Comparison of ENCODE assay signal across 21 mouse cellular contexts in genomic region chr10:33375474-33376029, GRCm38 (mm10).
DNase-seq lines count a peak whose midpoint lies in the region; ATAC-seq lines count a peak whose summit lies in the region.
"Had no signal": no experiment of that assay in that cellular context is flagged by ENCODE, and none has a peak within 500 bp of the region (broad histone marks: within the 10 kb centered on the region; RNA-seq: fewer than 3 reads in every experiment).

No protein-coding gene starts in this region.

- no peak overlapping the region for H3K27ac ChIP-seq in midbrain, embryonic 13.5 days
- H3K27ac ChIP-seq: embryonic facial prominence, embryonic 10.5 days; forebrain, embryonic 13.5 days; gastrocnemius, adult 2 months; heart, embryonic 13.5 days; hindbrain, embryonic 15.5 days had no signal

- DNase-seq in 3T3-L1 (ENCODE audit: low read depth, low spot score) (peak; percentile 2), ES-CJ7 (ENCODE audit: low read depth, low spot score) (peak; percentile 98), R1 (ENCODE audit: low read depth, low spot score) (peak; percentile 100)
- peak; percentile 8 for DNase-seq in mesoderm, embryonic 11.5 days (ENCODE audit: low read depth, low spot score)
- no peak for DNase-seq in layer of hippocampus, postnatal 36 days
- DNase-seq: adrenal gland, adult 2 months; adrenal gland, postnatal 25 days; cerebellum, adult 11 months; cerebellum, adult 8-10 months; cerebellum, postnatal 14 days; forebrain, postnatal 0 days; gastrocnemius, adult 2 months; gastrocnemius, postnatal 36 days; heart, adult 11 months; heart, postnatal 36 days had no signal

- H3K9me3 ChIP-seq in midbrain, embryonic 13.5 days, result no peaks in the 10 kb centered on the region
- H3K9me3 ChIP-seq: embryonic facial prominence, embryonic 10.5 days; forebrain, embryonic 13.5 days; hindbrain, embryonic 15.5 days had no signal

- no peak overlapping the region for H3K4me2 ChIP-seq in midbrain, embryonic 13.5 days (replicated peaks)
- H3K4me2 ChIP-seq: forebrain, embryonic 13.5 days; heart, embryonic 13.5 days; hindbrain, embryonic 15.5 days had no signal

- H3K4me1 ChIP-seq in midbrain, embryonic 13.5 days (replicated peaks), result no peaks in the 10 kb centered on the region
- H3K4me1 ChIP-seq: embryonic facial prominence, embryonic 10.5 days; forebrain, embryonic 13.5 days; heart, embryonic 13.5 days; hindbrain, embryonic 15.5 days had no signal

- no peak for ATAC-seq in midbrain, embryonic 13.5 days
- ATAC-seq: forebrain, embryonic 13.5 days; forebrain, postnatal 0 days; intestine, embryonic 16.5 days had no signal

- H3K36me3 ChIP-seq in midbrain, embryonic 13.5 days, result no peaks in the 10 kb centered on the region
- H3K36me3 ChIP-seq: embryonic facial prominence, embryonic 10.5 days; heart, embryonic 13.5 days; hindbrain, embryonic 15.5 days had no signal

- H3K4me3 ChIP-seq in midbrain, embryonic 13.5 days (replicated peaks), result no peak overlapping the region
- H3K4me3 ChIP-seq: embryonic facial prominence, embryonic 10.5 days; forebrain, embryonic 13.5 days; gastrocnemius, adult 2 months; heart, embryonic 13.5 days; hindbrain, embryonic 15.5 days had no signal

- no peak overlapping the region for H3K9ac ChIP-seq in midbrain, embryonic 13.5 days (replicated peaks)
- H3K9ac ChIP-seq: forebrain, embryonic 13.5 days; forebrain, postnatal 0 days; heart, embryonic 13.5 days; hindbrain, embryonic 15.5 days had no signal

- H3K27me3 ChIP-seq in midbrain, embryonic 13.5 days, result no peaks in the 10 kb centered on the region
- H3K27me3 ChIP-seq: forebrain, embryonic 13.5 days; heart, embryonic 13.5 days; hindbrain, embryonic 15.5 days had no signal

- WGBS in midbrain, embryonic 13.5 days, result 68% methylated on average over 2 of the region's 2 CpGs

Comparison
In these comparisons a context has a peak if more than half of its experiments do, and no peak if none do; other contexts are left out.
1. DNase-seq: peak in 3T3-L1 (single experiment), ES-CJ7 (single experiment), R1 (single experiment) and mesoderm, embryonic 11.5 days (single experiment); none in layer of hippocampus, postnatal 36 days (0 of 2).